Mouse (Mus musculus) liver, embryonic 14.5 days (tissue): ENCODE measurements at regions not wholly inside any gene's neighbourhood (a gene's known extent, or its start where the extent isn't known, plus 50 kb on each side); places are given as distances from the start of the nearest gene placed in this dataset.

ENCODE experiments used
- ATAC-seq: fragments of 200-750 bp; cut with Nextera tagmentation; 2 replicates; pipeline ENCODE4 v1.8.0; 2017; ENCODE audit warnings: moderate number of reproducible peaks, mild to moderate bottlenecking, moderate library complexity; ENCODE audit not compliant: insufficient read depth
- DNase-seq, 3 experiments: peaks; one replicate each; pipeline ENCODE4 v3.0.0-alpha.2; 2012 to 2013; ENCODE audit warnings: low read depth in 3 of 3, low spot score in 3 of 3
- H3K27ac ChIP-seq: fragments of 300-500 bp; sonication (generic); 2 replicates; pipeline ENCODE4 v1.5.1; 2014; ENCODE audit warnings: moderate library complexity, mild to moderate bottlenecking, control low read depth, inconsistent platforms
- H3K27me3 ChIP-seq: fragments of 300-500 bp; sonication (generic); 2 replicates; pipeline ENCODE4 v1.6.1; 2014; ENCODE audit warnings: mild to moderate bottlenecking, low read length, moderate library complexity; ENCODE audit not compliant: control insufficient read depth, insufficient read depth
- H3K36me3 ChIP-seq: fragments of 300-500 bp; sonication (generic); replicated peaks from 2 replicates; pipeline ENCODE4 v1.6.1; 2014; ENCODE audit warnings: low read depth; ENCODE audit not compliant: control insufficient read depth, insufficient read depth
- H3K4me1 ChIP-seq, 2 experiments: fragments of 200-500 bp in 1 of 2; fragments of 300-500 bp in 1 of 2; sonication (generic) in 1 of 2; replicated peaks; 2 replicates each; pipeline ENCODE4 v1.6.1; 2012 to 2014; ENCODE audit warnings: antibody characterized with exemption in 1 of 2, inconsistent platforms in 1 of 2, low read length in 1 of 2; ENCODE audit not compliant: control insufficient read depth in 2 of 2, insufficient read depth in 2 of 2
- H3K4me2 ChIP-seq: fragments of 300-500 bp; sonication (generic); 2 replicates; pipeline ENCODE4 v1.6.1; 2014; ENCODE audit warnings: low read depth, mild to moderate bottlenecking, control low read depth, moderate library complexity
- H3K4me3 ChIP-seq, 2 experiments: fragments of 200-500 bp in 1 of 2; fragments of 300-500 bp in 1 of 2; sonication (generic) in 1 of 2; 2 replicates each; pipeline ENCODE4 v1.5.1; 2012 to 2014; ENCODE audit warnings: low read depth in 2 of 2, low read length in 2 of 2, mild to moderate bottlenecking in 2 of 2, control low read depth in 1 of 2, inconsistent platforms in 1 of 2, moderate library complexity in 1 of 2; ENCODE audit not compliant: insufficient read depth in 1 of 2
- H3K9ac ChIP-seq: fragments of 300-500 bp; sonication (generic); replicated peaks from 2 replicates; pipeline ENCODE4 v1.6.1; 2014; ENCODE audit warnings: mild to moderate bottlenecking, control low read depth, moderate library complexity
- H3K9me3 ChIP-seq: fragments of 300-500 bp; sonication (generic); 2 replicates; pipeline ENCODE4 v1.6.1; 2016; ENCODE audit warnings: low read length, mixed read lengths; ENCODE audit not compliant: control insufficient read depth
- CTCF ChIP-seq: IDR thresholded peaks from 2 replicates; pipeline ENCODE4 v1.5.1; 2016; ENCODE audit warnings: antibody characterized with exemption, low read depth, control low read depth
- EP300 ChIP-seq: IDR thresholded peaks from 2 replicates; pipeline ENCODE4 v1.6.1; 2016; ENCODE audit warnings: antibody characterized with exemption, low read depth
- WGBS: fragments of 180-500 bp; shearing (Covaris S2); extraction: QIAGEN DNeasy Blood & Tissue Kit; methylation state at CpG from one replicate; pipeline ENCODE4 v1.1.7; 2014; ENCODE audit not compliant: insufficient replicate concordance; 5-methylcytosine and 5-hydroxymethylcytosine counted together

DNA sequence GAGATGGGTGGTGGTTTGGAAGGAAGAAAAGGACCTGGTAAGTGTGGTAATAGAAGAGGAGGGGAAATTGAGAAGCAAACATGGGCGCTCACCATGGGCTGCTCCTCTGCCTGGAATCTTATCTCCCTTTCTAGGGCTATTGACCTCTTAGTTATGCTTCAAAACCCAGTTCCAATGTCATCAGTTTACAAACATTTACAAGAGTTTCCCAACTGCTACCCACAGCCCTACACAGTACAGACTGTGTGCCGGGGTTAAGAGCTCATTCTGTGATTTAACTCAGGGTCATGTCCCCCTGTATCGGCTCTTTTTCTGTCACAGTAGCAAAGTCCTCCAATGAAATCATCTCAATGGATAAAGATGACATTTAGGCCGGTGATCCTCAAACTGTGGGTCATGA is 144.0 kb upstream of the Srrm4 start:
- 56% methylated on average over 4 of the region's 4 CpGs for WGBS
- no peak overlapping the region for H3K4me2 ChIP-seq
- H3K27ac ChIP-seq, result no peak overlapping the region
- no peaks in the 10 kb centered on the region for H3K36me3 ChIP-seq
- no peaks in the 10 kb centered on the region for H3K27me3 ChIP-seq
- no peak for ATAC-seq
- no peaks in the 10 kb centered on the region for H3K9me3 ChIP-seq
- H3K4me1 ChIP-seq, result no peaks in the 10 kb centered on the region
- H3K9ac ChIP-seq, result no peak overlapping the region
- H3K4me3 ChIP-seq, result no peak overlapping the region
- no peak for DNase-seq
- TF ChIP-seq EP300 (no peak), CTCF (no peak)

DNA sequence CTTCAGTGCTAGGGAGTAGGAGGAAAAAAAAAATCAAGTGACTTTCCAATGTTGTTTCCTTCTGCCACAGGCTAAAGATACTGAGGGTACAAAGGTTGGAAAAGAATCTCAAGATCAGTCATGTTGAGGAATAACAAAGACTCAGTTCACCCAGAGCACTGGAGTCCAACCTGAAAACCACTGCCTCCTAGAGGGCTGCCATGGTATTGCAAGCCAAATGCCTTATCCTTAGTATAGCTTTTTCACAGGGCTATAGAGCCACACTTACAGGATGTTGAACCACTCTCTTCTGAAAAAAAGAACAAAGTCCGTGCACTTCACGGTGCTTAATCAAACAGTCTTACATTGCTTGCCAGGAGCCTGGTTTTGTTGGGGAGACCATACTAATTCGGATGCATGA is 139.9 kb upstream of the Srrm4 start:
- no peak overlapping the region for H3K4me2 ChIP-seq
- TF ChIP-seq CTCF (peak; percentile 40), EP300 (no peak)

DNA sequence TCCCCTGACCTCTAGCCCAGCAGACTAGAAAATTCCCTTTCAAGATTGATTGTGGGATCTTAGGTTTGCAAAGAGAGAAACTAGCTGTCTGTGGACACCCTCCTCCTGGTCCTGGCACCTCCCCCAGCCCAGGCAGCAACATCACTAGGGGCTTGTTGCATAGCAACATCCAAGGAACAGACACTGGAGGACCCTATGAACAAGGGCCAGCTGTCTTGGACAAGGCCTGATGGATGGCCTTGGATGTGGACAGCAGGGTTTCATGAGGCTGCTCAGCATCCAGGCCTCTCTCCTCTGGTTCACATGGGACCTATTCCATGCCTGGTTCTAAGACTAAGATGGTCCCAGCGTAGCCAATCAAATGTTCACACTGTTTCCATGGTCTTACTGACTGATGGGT is 127.6 kb upstream of the Srrm4 start:
- no peak overlapping the region for H3K4me3 ChIP-seq
- H3K9ac ChIP-seq, result no peak overlapping the region
- H3K4me2 ChIP-seq, result no peak overlapping the region
- TF ChIP-seq CTCF (no peak), EP300 (no peak)
- DNase-seq, result no peak
- no peaks in the 10 kb centered on the region for H3K36me3 ChIP-seq
- no peak overlapping the region for H3K27ac ChIP-seq
- no peaks in the 10 kb centered on the region for H3K27me3 ChIP-seq
- no peak for ATAC-seq
- H3K9me3 ChIP-seq, result no peaks in the 10 kb centered on the region
- no peaks in the 10 kb centered on the region for H3K4me1 ChIP-seq
- WGBS, result 26% methylated on average over 1 of the region's 1 CpGs

More for the DNA sequence above, 139.9 kb upstream of the Srrm4 start:
- Histone ChIP-seq H3K4me3 (no peak overlapping the region), H3K27ac (no peak overlapping the region), H3K27me3 (no peaks in the 10 kb centered on the region), H3K36me3 (no peaks in the 10 kb centered on the region), H3K9ac (no peak overlapping the region), H3K9me3 (no peaks in the 10 kb centered on the region), H3K4me1 (no peaks in the 10 kb centered on the region)
- DNase-seq (no peak), ATAC-seq (no peak)
- 56% methylated on average over 3 of the region's 3 CpGs for WGBS

DNA sequence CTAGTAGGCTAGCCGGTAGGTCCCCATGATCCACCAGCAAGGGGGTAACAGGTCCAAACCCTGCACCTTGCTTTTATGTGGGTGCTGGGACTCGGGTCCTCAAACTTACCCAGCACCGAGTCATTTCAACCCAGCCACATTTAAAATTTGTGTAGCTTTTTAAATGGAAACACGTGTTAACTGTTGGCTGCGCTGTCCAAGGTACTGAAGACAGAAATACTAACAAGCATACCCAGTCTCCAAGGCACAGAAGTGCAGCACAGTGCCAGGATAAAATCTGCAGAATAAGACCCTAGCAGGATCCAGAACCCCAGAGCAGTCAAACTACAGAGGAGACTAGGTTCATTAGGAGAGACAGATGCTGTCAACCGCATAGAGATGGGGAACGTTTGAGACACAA is 122.6 kb upstream of the Srrm4 start:
- ATAC-seq (no peak), DNase-seq (no peak)
- H3K27ac ChIP-seq, result no peak overlapping the region
- no peaks in the 10 kb centered on the region for H3K36me3 ChIP-seq
- no peak overlapping the region for H3K9ac ChIP-seq
- H3K4me2 ChIP-seq, result no peak overlapping the region
- no peaks in the 10 kb centered on the region for H3K4me1 ChIP-seq
- 30% methylated on average over 7 of the region's 7 CpGs for WGBS
- no peak for TF ChIP-seq EP300
- TF ChIP-seq CTCF, result no peak
- no peaks in the 10 kb centered on the region for H3K27me3 ChIP-seq
- no peak overlapping the region for H3K4me3 ChIP-seq
- H3K9me3 ChIP-seq, result no peaks in the 10 kb centered on the region

DNA sequence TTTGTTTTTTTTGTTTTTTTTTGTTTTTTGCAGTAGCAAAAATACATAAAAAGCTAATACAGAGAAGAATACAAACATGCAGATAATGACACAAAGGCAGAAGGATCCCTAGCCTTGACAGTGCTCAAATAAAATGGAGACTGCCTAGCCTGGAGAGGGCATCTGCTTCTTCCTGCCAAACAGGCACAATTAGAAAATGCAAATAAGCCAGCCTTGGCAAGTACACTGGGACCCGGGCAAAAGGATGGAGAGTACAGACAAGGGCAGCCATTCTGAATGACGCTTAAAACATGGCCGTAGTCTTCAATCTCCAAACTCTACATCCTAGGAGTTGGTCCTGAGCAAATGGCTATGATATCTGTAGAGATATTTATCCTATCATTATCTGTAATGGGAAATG is 120.4 kb upstream of the Srrm4 start:
- no peak for TF ChIP-seq EP300
- no peak for TF ChIP-seq CTCF
- Histone ChIP-seq H3K36me3 (no peaks in the 10 kb centered on the region), H3K4me3 (no peak overlapping the region), H3K27ac (no peak overlapping the region), H3K27me3 (no peaks in the 10 kb centered on the region), H3K4me1 (no peaks in the 10 kb centered on the region), H3K4me2 (no peak overlapping the region), H3K9me3 (no peaks in the 10 kb centered on the region), H3K9ac (no peak overlapping the region)
- 73% methylated on average over 3 of the region's 3 CpGs for WGBS
- ATAC-seq (no peak), DNase-seq (no peak)

DNA sequence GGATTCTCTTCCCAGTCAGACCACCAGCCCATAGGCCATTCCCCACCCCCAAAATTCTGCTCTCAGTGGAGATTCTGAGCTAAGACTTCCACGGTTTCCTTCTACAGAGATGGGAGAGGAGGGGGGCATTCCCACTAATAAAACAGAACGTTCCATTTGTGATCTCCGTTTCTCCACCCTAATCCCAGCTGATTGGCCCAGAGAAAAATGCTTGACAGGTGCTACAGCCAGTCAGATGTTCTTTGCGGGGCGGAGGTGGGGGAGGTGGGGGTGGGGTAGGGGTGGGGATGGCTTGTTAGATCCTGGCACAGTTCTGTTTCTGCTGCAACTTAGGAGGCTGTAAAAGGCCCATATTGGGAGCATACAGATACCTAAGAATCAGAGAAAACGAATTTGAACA is 116.9 kb upstream of the Srrm4 start:
- H3K36me3 ChIP-seq, result no peaks in the 10 kb centered on the region
- no peak overlapping the region for H3K27ac ChIP-seq
- H3K9me3 ChIP-seq, result no peaks in the 10 kb centered on the region
- TF ChIP-seq EP300 (no peak), CTCF (no peak)
- no peaks in the 10 kb centered on the region for H3K4me1 ChIP-seq
- ATAC-seq (no peak), DNase-seq (no peak)
- no peak overlapping the region for H3K9ac ChIP-seq
- 19% methylated on average over 6 of the region's 6 CpGs for WGBS
- no peak overlapping the region for H3K4me3 ChIP-seq
- no peak overlapping the region for H3K4me2 ChIP-seq
- H3K27me3 ChIP-seq, result no peaks in the 10 kb centered on the region
